Mouse (Mus musculus) frontal cortex, adult 2 months (tissue): ENCODE results near the gene Cep295. TPM values are rescaled to one million over a fixed set of nuclear protein-coding genes. Genes with fewer than 3 reads are reported as not detected.

Experiments
- polyA plus RNA-seq: library from polyadenylated mRNA; depleted of rRNA; stranded (reverse); fragments of >200 nt; gene quantifications from 2 replicates; pipeline ENCODE4 v1.2.3, GENCODE M21; 2012; rRNA removed

The Cep295 gene
- polyA plus RNA-seq, 1 experiment: 22.3 TPM

Other genes starting within 250 kb of the Cep295 start
- 1.2 and 1.3 TPM in 2 replicates for gene Hephl1, start 245.7 kb downstream of the Cep295 start, polyA plus RNA-seq
- gene Vstm5, start 118.7 kb downstream of the Cep295 start, polyA plus RNA-seq: 15.4 and 18.4 TPM in 2 replicates
- gene Med17, start 77.9 kb downstream of the Cep295 start, polyA plus RNA-seq: 44.0 and 48.7 TPM in 2 replicates
- 32.3 and 38.9 TPM in 2 replicates for gene Taf1d, start 51.6 kb downstream of the Cep295 start, polyA plus RNA-seq
- gene 4931406C07Rik, start 51.3 kb downstream of the Cep295 start, polyA plus RNA-seq: 31.3 and 34.6 TPM in 2 replicates
- 4.0 and 5.5 TPM in 2 replicates for gene Smco4, start 135.6 kb upstream of the Cep295 start, polyA plus RNA-seq